Mouse (Mus musculus) large intestine, adult 2 months (tissue): ENCODE results near the gene Nphs2. TPM values are rescaled to one million over a fixed set of nuclear protein-coding genes. Genes with fewer than 3 reads are reported as not detected.
"Not testable (repeated sequence)": the region's sequence is repeated elsewhere in the genome, so short reads cannot be mapped to it uniquely, and the experiment has no call there.

Source experiments
- DNase-seq: peaks from one replicate; pipeline ENCODE4 v3.0.0-alpha.2; 2012; ENCODE audit warnings: low read depth, low spot score
- WGBS: fragments of 180-500 bp; shearing (Covaris S2); methylation state at CpG from one replicate; pipeline ENCODE4 v1.1.7; 2018; 5-methylcytosine and 5-hydroxymethylcytosine counted together
- polyA plus RNA-seq: library from polyadenylated mRNA; depleted of rRNA; stranded (reverse); fragments of >200 nt; gene quantifications from 2 replicates; pipeline ENCODE4 v1.2.3, GENCODE M21; 2012; rRNA removed

Gene Nphs2
- 0.02 TPM in 1 of 2 replicates, not detected in the other for polyA plus RNA-seq

DNA sequence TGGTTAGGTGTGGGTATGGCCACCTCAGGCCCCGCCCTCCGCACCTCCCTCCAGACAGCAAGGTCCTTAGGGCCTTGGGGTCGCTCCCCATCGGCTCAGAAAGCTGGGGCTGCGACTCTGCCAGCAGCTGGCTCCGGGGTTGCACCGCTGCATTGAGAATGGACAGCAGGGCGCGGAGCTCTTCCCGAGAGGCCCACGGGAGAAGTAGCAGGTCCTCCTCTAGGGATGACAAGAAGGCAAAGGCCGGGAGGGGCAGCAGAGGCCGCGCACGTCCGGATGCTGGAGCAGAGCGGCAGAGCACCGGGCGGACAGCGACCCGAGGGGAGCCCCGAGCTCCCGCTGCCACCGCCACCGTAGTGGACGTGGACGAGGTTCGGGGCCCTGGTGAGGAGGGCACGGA is at the start of gene Nphs2:
Nphs2 (plus strand) TSS at position 98 of the 400 bp plus-strand sequence.
- no peak for DNase-seq
- WGBS = 7% methylated on average over 29 of the region's 29 CpGs

DNA sequence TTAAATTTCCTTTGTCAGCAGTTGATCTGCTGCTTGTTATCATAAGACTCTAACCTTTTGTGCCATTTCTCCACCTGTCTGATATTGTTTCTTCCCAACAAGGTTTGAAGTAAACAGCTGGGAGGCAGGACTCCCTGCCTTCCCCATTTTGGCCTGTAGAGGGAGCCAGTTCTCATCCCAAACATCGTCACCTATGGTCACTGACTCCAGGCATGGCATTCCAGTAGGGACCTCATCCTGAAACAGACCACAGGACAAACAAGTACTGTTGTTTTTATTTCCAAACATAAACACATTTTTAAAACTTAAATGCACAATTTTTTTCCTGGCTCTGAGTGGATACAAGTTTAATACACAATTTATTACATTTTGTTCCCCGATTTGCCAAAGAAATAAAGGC is 47.2 kb upstream of the Nphs2 start:
- DNase-seq = peak; percentile 31
- 47% methylated on average over 2 of the region's 2 CpGs for WGBS

GRCm38 (mm10) chr1:156263946-156264345 is 46.6 kb upstream of the Nphs2 start:
- DNase-seq = no peak
- WGBS = 80% methylated on average over 8 of the region's 8 CpGs

- DNase-seq = not testable (repeated sequence)
- WGBS = 42% methylated on average over 3 of the region's 3 CpGs
Observed at GRCm38 (mm10) chr1:156268546-156268945, 42.0 kb upstream of the Nphs2 start.

- WGBS = 87% methylated on average over 9 of the region's 9 CpGs
- no peak for DNase-seq
Observed at GRCm38 (mm10) chr1:156270471-156270870, 40.1 kb upstream of the Nphs2 start.

GRCm38 (mm10) chr1:156271654-156272053 is 38.9 kb upstream of the Nphs2 start:
- WGBS = 61% methylated on average over 5 of the region's 5 CpGs
- DNase-seq = no peak

DNA sequence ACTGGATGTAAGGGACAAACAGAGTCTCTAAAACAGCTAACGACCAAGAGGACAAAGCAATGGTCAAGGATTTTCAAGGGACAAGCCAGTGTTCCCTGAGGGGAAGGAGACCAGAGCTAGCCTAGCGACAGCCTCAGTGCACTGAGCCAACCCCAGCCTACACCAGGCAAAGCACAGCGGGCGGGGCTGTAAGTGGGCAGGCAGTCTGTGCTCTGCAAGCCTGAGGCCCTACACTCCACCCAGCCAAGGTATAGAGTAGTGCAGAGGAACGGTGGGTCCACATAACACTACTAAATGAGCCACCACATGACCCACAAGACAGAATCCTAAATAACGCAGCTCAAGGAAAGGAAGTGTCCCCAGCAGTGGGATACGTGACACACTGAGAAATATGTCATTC is 36.9 kb upstream of the Nphs2 start:
- DNase-seq = no peak
- 62% methylated on average over 7 of the region's 7 CpGs for WGBS

DNA sequence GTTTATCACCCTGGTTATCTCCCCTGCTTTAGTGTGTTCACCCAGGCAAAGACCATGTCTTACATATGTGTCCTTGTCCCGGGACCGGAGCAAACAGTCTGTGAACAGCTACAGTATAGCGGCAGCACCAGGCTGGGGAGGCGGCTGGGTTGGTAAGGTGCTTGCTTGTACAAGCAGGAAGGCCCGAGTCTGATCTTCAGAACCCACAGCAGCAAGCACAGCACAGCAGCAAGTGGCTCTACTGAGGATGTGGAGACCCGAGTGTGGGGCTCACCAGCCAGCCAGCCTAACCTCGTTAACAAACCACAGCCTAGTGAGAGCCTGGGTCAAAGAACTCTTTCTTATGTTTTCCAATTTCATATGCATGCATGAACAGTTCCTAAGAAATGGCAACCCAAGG is 30.4 kb upstream of the Nphs2 start:
- 73% methylated on average over 7 of the region's 7 CpGs for WGBS

DNA sequence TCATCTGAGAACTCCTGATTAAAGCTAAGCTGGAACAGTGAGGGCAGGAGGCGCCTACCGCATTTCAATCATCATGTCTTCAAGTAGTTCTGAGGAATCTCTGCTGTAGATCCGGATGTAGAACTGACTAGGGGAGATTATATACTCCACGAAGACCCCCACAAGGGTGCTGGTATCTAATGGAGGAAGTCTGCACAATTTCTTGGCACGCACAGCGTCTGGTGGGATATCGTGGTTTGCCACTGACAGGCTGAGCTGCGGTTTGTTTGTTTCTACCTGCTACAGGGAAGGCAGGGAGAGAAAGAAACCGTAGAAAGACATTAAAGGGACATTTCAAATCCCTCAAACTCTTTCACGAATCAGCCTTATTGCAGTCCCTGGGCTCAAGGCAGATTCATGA is 26.3 kb upstream of the Nphs2 start:
- no peak for DNase-seq
- WGBS = 72% methylated on average over 10 of the region's 10 CpGs

More for the DNA sequence above, 30.4 kb upstream of the Nphs2 start:
- no peak for DNase-seq

GRCm38 (mm10) chr1:156284851-156285540 is 25.5 kb upstream of the Nphs2 start:
- no peak for DNase-seq
- 40% methylated on average over 9 of the region's 9 CpGs for WGBS

DNA sequence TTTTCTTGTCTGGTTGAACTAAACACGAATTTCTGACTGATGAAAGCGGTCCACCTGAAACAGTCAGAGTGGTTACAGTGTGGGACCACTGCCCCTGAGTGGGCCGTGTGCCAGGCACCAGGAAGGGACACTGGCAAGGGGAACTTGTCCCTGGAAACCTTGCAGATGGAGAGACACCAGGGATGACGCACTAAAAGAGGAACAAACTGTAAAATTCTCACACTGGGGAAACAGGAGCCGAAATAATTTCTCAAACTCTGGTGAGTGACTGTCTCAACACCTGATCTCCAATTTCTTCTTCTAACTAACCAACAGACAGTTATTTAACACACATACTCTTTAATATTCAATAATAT is 25.0 kb upstream of the Nphs2 start:
- WGBS = 72% methylated on average over 5 of the region's 5 CpGs

DNA sequence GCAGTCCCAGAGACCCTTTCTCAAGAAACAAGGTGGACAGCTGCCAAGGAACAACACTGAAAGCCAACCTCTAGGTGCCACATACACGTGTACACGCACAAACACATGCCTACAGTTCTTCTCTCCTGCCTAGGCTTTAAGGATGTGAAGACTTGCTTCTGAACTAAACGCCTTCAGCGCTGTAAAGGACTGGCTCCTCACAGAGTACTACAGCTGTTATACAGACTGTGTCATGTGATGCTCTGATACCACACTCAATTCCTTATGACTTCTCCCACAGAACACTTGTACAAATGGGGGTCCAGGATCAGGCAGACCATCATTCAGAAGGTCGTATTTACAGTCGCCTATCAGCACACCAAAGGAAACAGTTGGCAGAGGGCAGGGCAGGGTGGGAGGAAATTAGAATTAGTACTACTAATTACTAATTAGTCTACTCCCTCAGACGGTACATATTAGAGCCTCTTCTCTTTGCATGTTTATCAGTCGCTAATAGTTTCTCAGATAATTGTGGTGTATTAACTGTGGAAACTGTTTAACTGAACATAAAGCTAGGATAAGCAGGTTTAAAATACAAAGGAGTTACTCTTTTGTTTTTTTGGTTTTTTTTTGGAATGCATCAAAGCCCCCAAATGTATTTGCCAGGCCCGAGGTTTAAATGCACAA is 21.8 kb upstream of the Nphs2 start:
- DNase-seq = no peak
- WGBS = 85% methylated on average over 9 of the region's 9 CpGs

More for the DNA sequence above, 25.0 kb upstream of the Nphs2 start:
- DNase-seq = no peak

DNA sequence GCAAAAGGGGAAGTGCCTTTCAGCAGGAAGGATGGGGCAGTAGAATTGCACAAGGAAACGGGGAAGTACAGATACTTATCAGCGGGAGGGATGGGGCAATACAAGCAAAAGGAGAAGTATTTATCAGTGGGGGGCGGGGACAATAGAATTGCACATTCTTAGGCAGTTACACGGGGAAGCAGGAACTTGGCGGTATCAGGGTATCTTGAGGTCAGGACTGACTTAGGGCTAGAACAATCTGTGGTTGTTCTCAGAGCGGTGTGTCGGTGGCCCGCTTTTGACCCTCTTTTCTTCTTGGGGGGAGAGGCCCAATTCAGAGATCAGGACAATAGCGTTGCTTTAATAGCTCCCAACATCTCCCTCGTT is 21.3 kb upstream of the Nphs2 start:
- DNase-seq = not testable (repeated sequence)
- 62% methylated on average over 10 of the region's 10 CpGs for WGBS

GRCm38 (mm10) chr1:156290016-156290415 is 20.5 kb upstream of the Nphs2 start:
- 93% methylated on average over 6 of the region's 6 CpGs for WGBS

GRCm38 (mm10) chr1:156302911-156303749 is 7.4 kb upstream of the Nphs2 start, which contains the start of gene Tdrd5:
Gene Tdrd5, minus strand, starts transcription at chr1:156303664.
- DNase-seq = no peak
- WGBS = 1% methylated on average over 85 of the region's 85 CpGs

More at GRCm38 (mm10) chr1:156290016-156290415, 20.5 kb upstream of the Nphs2 start:
- no peak for DNase-seq

GRCm38 (mm10) chr1:156308595-156308994 is 1.9 kb upstream of the Nphs2 start:
- 76% methylated on average over 1 of the region's 1 CpGs for WGBS
- no peak for DNase-seq

GRCm38 (mm10) chr1:156323126-156323525 is 12.6 kb downstream of the Nphs2 start:
- 81% methylated on average over 9 of the region's 9 CpGs for WGBS
- no peak for DNase-seq

DNA sequence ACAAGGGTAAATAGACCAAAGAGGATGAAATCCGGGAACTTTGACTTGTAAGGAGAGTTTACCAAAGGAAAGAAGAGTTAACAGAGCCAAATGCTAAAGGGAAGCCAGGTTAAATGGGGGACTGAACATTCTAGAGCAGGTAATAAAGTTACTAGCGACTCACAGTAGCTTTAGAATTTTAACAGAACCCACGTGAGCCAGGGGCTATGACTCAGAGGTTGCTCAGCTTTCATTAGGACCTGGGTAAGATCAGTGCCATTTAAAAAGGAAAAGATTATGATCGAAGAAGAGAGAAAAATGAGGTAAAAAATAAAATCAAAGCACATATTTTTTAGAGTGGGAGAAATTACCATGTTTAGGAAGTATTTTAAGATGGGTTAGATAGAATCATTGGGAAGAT is 30.3 kb downstream of the Nphs2 start:
- WGBS = 58% methylated on average over 4 of the region's 4 CpGs
- no peak for DNase-seq

DNA sequence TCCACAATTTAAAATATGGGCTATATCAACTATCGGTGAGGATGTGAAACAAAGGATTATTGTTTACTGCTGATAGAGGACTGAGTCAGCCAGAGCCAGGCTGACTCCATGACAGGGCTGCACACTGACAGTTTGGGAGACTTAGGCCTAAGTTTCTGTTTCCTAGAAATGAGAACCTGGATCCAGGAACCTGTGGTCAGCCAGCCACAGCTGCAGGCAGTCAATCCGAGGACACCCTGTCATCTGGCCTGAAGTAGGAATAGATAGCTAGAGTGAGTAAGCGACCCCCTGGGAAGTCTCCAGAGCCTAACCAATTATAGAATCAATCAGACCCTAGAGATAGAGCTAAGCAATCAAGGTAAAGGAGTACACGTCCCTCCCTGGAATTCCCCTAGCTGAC is 33.9 kb downstream of the Nphs2 start:
- WGBS = 72% methylated on average over 4 of the region's 4 CpGs
- DNase-seq = no peak

GRCm38 (mm10) chr1:156345633-156346032 is 35.1 kb downstream of the Nphs2 start:
- 94% methylated on average over 4 of the region's 4 CpGs for WGBS
- no peak for DNase-seq
